Mouse (Mus musculus) adipose tissue, adult 10 weeks (tissue): ENCODE results near the gene Ms4a8a. TPM values are rescaled to one million over a fixed set of nuclear protein-coding genes. Genes with fewer than 3 reads are reported as not detected.

Experiments
- polyA plus RNA-seq: library from polyadenylated mRNA; stranded (reverse); fragments of 350-450 nt; fragmentation: Illumina TruSeq; extraction: RNeasy Lipid Tissue Mini Kit (QIAGEN cat#74804); gene quantifications from one replicate; pipeline ENCODE4 v1.2.3, GENCODE M21; 2014; ENCODE audit warnings: low read depth, low replicate concordance

Gene Ms4a8a
- polyA plus RNA-seq = 5.2 TPM

GRCm38 (mm10) chr19:11080934-11081333, at the start of gene Ms4a8a:
Ms4a8a (minus strand) TSS chr19:11081102.

GRCm38 (mm10) chr19:11017891-11018290, 63.0 kb downstream of the Ms4a8a start, which contains the start of gene Ms4a18:
Ms4a18 (minus strand) TSS chr19:11018031.

Other genes with a start within 250 kb of the Ms4a8a start
- 3.3 TPM for gene Slc15a3, start 241.4 kb downstream of the Ms4a8a start, polyA plus RNA-seq
- 7.4 TPM for gene Tmem132a, start 211.2 kb downstream of the Ms4a8a start, polyA plus RNA-seq
- gene Tmem109, start 199.1 kb downstream of the Ms4a8a start, polyA plus RNA-seq = 79.0 TPM
- gene Prpf19, start 185.9 kb downstream of the Ms4a8a start, polyA plus RNA-seq = 94.9 TPM
- not detected for gene Zp1, start 160.5 kb downstream of the Ms4a8a start, polyA plus RNA-seq
- gene Ptgdr2, start 143.9 kb downstream of the Ms4a8a start, polyA plus RNA-seq = not detected
- gene Ccdc86, start 131.8 kb downstream of the Ms4a8a start, polyA plus RNA-seq = 8.0 TPM
- gene Ms4a10, start 106.4 kb downstream of the Ms4a8a start, polyA plus RNA-seq = not detected
- not detected for gene Ms4a15, start 87.9 kb downstream of the Ms4a8a start, polyA plus RNA-seq
- not detected for gene Ms4a18, start 63.1 kb downstream of the Ms4a8a start, polyA plus RNA-seq
- 4.1 TPM for gene 1700017D01Rik, start 49.8 kb upstream of the Ms4a8a start, polyA plus RNA-seq
- gene 1700025F22Rik, start 84.2 kb upstream of the Ms4a8a start, polyA plus RNA-seq = 3.5 TPM
- gene Ms4a13, start 115.6 kb upstream of the Ms4a8a start, polyA plus RNA-seq = 2.7 TPM
- gene Ms4a12, start 151.3 kb upstream of the Ms4a8a start, polyA plus RNA-seq = not detected
- 0.27 TPM for gene Ms4a1, start 185.1 kb upstream of the Ms4a8a start, polyA plus RNA-seq
- 6.4 TPM for gene Ms4a5, start 202.8 kb upstream of the Ms4a8a start, polyA plus RNA-seq
- gene Ms4a14, start 233.4 kb upstream of the Ms4a8a start, polyA plus RNA-seq = 7.3 TPM